Mouse (Mus musculus): ENCODE results near the gene Erfe.

DNA sequence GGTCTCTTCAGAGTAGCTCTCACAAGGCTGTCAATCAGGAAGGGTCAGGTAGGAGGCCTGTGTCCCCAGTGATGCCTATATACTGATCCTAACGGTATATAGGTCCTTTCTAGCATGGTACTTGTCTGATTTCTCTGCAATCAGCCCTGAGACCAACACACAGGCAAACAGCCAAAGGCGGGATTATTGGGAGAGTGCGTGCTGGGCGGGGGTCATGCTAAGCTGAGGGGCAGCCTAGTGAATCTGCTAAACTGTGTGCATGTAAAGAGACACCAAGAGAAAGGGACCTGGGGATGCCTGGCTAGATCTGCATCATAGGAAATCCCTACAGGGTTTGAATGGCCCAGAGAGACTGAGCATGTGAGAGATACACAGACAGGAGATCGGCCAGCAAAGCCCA lies 49.1 kb downstream of the Erfe start:
- TF ChIP-seq CTCF (IDR thresholded peaks at IDR 0.05; ENCODE audit: low read depth, low read length) (no peak), POLR2A (IDR thresholded peaks at IDR 0.05; ENCODE audit: borderline replicate concordance, low read depth, low read length) (no peak)
